Mouse (Mus musculus): ENCODE measurements at regions not wholly inside any gene's neighbourhood (a gene's known extent, or its start where the extent isn't known, plus 50 kb on each side); places are given as distances from the start of the nearest gene placed in this dataset.

DNA sequence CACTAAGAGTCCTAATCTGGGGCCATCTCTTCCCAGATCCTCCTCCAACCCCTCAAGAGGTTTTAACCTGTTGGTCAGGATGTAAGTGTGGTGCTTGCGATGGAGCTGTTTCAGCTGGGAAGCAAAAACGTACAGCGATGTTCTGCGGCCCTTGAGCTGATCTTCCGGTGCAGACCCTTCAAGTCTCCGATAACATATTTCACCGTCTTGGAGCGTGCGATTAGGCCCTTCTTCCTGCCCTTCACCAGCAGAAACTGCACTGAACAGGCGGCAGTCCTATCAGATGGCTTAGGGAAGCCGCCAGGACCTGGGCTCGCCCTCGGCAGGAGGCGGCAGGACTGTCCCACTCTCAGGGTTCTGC lies 90.1 kb upstream of the Vps8 start:
- Histone ChIP-seq H3K36me3 (ENCODE audit: control insufficient read depth, insufficient read depth, low read length) (no peaks in the 10 kb centered on the region), H3K4me3 (ENCODE audit: insufficient read depth, low read depth, low read length) (peak overlapping the region; percentile 86), H3K4me1 (ENCODE audit: control insufficient read depth, insufficient read depth, low read length) (peaks cover 6% of the 10 kb centered on the region), H3K27ac (ENCODE audit: insufficient read depth, low read depth, low read length) (peak overlapping the region; percentile 90), H3K27me3 (replicated peaks; ENCODE audit: control insufficient read depth, insufficient read depth, low read length) (no peaks in the 10 kb centered on the region)
- TF ChIP-seq CTCF (conservative IDR thresholded peaks at IDR 0.05; ENCODE audit: insufficient read depth, insufficient read length, low read depth, low read length) (no peak), POLR2A (IDR thresholded peaks at IDR 0.05; ENCODE audit: low read depth, low read length) (no peak)
- WGBS: under 1% methylated on average over 14 of the region's 14 CpGs
- DNase-seq: no peak

DNA sequence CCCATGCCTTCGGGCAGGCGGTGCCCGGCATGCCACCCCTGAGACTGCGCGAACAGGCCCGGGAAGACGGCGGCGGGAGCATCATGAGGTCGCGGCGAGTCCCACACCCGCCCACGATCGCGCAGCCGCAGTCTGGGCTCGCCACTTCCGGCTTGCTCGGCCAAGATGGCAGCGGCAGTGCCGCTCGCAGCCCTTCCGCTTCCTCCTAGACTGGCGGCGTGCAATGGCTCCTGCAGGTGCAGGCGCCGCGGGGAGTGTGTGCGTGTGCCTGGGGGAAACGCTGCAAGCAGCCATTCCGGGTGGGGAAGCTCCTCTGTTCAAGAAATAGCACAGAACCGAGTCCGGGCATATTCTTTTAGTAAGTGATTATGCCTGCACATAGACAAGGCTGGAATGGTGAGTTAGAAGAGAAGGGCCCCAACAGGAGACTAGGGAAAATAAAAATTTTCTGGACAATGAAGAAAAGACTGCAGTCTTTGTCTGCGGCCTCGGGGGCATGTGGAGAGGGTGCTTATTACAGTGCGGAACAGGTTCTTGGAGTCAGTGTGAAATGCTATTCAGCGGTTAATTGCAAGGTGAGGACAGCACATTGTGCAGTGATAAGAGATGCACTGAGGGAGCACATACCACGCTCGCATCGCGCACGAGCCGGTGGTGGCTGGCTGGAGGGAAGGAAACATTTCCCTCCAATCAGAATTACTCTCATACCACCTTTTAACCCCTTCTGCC lies 89.5 kb upstream of the Vps8 start:
- no peaks in the 10 kb centered on the region for H3K36me3 ChIP-seq (ENCODE audit: control insufficient read depth, insufficient read depth, low read length)
- peak; percentile 93 for DNase-seq
- peak overlapping the region; percentile 86 for H3K4me3 ChIP-seq (ENCODE audit: insufficient read depth, low read depth, low read length)
- peaks cover 6% of the 10 kb centered on the region for H3K4me1 ChIP-seq (ENCODE audit: control insufficient read depth, insufficient read depth, low read length)
- TF ChIP-seq POLR2A (IDR thresholded peaks at IDR 0.05; ENCODE audit: low read depth, low read length) (peak; percentile 87), CTCF (conservative IDR thresholded peaks at IDR 0.05; ENCODE audit: insufficient read depth, insufficient read length, low read depth, low read length) (no peak)
- WGBS: 2% methylated on average over 44 of the region's 44 CpGs
- peak overlapping the region; percentile 90 for H3K27ac ChIP-seq (ENCODE audit: insufficient read depth, low read depth, low read length)
- no peaks in the 10 kb centered on the region for H3K27me3 ChIP-seq (replicated peaks; ENCODE audit: control insufficient read depth, insufficient read depth, low read length)

DNA sequence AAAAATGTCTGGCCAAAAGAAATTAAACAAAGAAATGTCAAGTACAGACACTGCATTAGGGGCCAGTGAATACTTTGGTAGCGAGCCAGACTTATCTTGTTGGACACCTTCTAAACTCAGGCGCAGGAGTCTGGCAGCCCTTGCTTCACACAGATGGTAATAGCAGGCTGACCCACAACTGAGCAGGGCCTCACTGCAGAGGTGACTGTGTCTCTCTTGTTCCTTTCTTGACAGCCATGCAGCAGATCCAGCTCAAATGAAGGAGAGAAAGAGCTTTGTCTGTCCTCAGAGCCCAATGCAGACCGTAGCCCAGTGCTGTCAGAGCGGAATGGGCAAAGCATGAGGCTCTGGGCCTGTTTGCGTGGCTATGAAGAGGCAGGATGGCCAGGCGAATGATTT lies 83.9 kb upstream of the Vps8 start:
- TF ChIP-seq CTCF (conservative IDR thresholded peaks at IDR 0.05; ENCODE audit: insufficient read depth, insufficient read length, low read depth, low read length) (no peak), POLR2A (IDR thresholded peaks at IDR 0.05; ENCODE audit: low read depth, low read length) (no peak)
- Histone ChIP-seq H3K4me1 (ENCODE audit: control insufficient read depth, insufficient read depth, low read length) (no peaks in the 10 kb centered on the region), H3K27me3 (replicated peaks; ENCODE audit: control insufficient read depth, insufficient read depth, low read length) (no peaks in the 10 kb centered on the region), H3K4me3 (ENCODE audit: insufficient read depth, low read depth, low read length) (no peak overlapping the region), H3K27ac (ENCODE audit: insufficient read depth, low read depth, low read length) (no peak overlapping the region), H3K36me3 (ENCODE audit: control insufficient read depth, insufficient read depth, low read length) (no peaks in the 10 kb centered on the region)
- no peak for DNase-seq
- 86% methylated on average over 6 of the region's 6 CpGs for whole genome bisulfite sequencing

DNA sequence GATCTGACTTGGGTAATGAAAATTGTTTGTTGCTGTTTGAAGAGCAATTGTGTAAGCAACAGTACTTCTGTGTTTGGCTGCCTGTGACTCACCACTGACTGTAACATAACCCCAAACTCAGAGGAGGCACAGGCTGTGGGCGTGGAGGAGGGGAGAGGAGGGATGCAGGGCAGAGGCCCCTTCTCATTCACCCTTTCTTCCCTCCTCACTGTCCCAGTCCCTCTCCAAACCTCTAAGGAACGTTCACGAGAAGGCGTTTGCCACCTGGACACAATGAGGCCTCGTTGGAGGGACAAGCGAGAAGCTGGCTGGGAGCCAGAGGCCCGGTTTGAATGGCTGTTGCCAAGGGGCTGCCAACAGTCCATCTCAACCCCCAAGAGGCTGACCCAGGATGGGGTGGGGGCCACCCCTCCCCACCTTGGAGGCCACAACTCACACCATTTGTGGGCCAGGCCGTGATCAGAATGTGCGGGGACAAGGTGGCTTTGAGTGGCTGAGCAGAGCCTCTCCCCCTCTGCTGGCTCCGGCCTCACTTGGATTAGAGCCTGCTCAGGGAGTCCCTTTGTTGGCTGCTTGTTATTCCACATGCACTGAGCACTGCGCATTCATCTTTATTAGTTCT lies 83.3 kb upstream of the Vps8 start:
- WGBS: 43% methylated on average over 11 of the region's 11 CpGs
- H3K27me3 ChIP-seq (replicated peaks; ENCODE audit: control insufficient read depth, insufficient read depth, low read length): no peaks in the 10 kb centered on the region
- no peak overlapping the region for H3K27ac ChIP-seq (ENCODE audit: insufficient read depth, low read depth, low read length)
- H3K4me1 ChIP-seq (ENCODE audit: control insufficient read depth, insufficient read depth, low read length): no peaks in the 10 kb centered on the region
- peak; percentile 5 for DNase-seq
- TF ChIP-seq POLR2A (IDR thresholded peaks at IDR 0.05; ENCODE audit: low read depth, low read length) (no peak), CTCF (conservative IDR thresholded peaks at IDR 0.05; ENCODE audit: insufficient read depth, insufficient read length, low read depth, low read length) (no peak)
- no peak overlapping the region for H3K4me3 ChIP-seq (ENCODE audit: insufficient read depth, low read depth, low read length)
- no peaks in the 10 kb centered on the region for H3K36me3 ChIP-seq (ENCODE audit: control insufficient read depth, insufficient read depth, low read length)

DNA sequence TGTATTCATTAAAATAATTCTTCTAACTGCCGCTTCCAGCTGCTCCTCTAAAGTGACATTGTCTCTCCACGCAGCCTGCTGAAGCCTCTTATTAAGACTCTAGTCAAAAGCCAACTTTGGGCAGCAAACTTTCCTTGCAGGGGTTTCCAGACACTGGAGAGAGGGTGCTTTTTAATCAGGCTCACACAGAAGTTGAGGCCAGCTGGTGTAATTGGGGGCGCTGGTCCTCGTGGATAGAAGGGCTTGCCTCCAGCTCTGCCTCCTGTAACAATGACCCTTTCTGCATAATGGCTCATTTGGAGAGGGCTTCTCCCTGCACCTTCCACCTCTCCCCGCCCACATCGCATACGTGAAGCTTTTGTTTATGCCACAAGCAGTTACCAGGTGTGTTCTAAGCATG lies 82.8 kb upstream of the Vps8 start:
- Histone ChIP-seq H3K4me3 (ENCODE audit: insufficient read depth, low read depth, low read length) (no peak overlapping the region), H3K27me3 (replicated peaks; ENCODE audit: control insufficient read depth, insufficient read depth, low read length) (no peaks in the 10 kb centered on the region), H3K27ac (ENCODE audit: insufficient read depth, low read depth, low read length) (no peak overlapping the region), H3K36me3 (ENCODE audit: control insufficient read depth, insufficient read depth, low read length) (no peaks in the 10 kb centered on the region), H3K4me1 (ENCODE audit: control insufficient read depth, insufficient read depth, low read length) (no peaks in the 10 kb centered on the region)
- no peak for TF ChIP-seq POLR2A (IDR thresholded peaks at IDR 0.05; ENCODE audit: low read depth, low read length)
- TF ChIP-seq CTCF (conservative IDR thresholded peaks at IDR 0.05; ENCODE audit: insufficient read depth, insufficient read length, low read depth, low read length): no peak
- 76% methylated on average over 7 of the region's 7 CpGs for WGBS
- DNase-seq: no peak

DNA sequence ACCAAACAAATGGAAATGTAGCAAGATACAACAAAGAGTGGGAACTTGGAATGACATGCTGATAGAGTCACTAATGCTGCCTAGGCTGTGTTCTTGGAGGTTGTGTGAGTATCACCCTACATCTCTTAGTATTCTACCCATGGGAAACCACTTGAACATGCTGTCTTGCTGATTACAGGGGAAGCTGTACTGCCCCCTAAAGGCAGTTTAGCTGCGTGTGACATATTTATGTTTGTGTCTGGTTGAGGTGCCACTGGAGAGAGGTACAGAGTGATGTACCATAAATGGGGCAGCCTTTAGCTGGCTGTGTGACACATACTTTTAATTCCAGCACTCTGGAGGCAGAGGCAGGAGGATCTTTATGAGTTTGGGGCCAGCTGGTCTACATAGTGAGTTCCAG lies 73.0 kb upstream of the Vps8 start:
- Histone ChIP-seq H3K36me3 (ENCODE audit: control insufficient read depth, insufficient read depth, low read length) (no peaks in the 10 kb centered on the region), H3K27ac (ENCODE audit: insufficient read depth, low read depth, low read length) (no peak overlapping the region), H3K4me1 (ENCODE audit: control insufficient read depth, insufficient read depth, low read length) (no peaks in the 10 kb centered on the region), H3K4me3 (ENCODE audit: insufficient read depth, low read depth, low read length) (no peak overlapping the region), H3K27me3 (replicated peaks; ENCODE audit: control insufficient read depth, insufficient read depth, low read length) (no peaks in the 10 kb centered on the region)
- 75% methylated on average over 1 of the region's 1 CpGs for WGBS
- 0 out of 2 replicates have a peak, but pooled peaks have one; percentile 4 for TF ChIP-seq CTCF (conservative IDR thresholded peaks at IDR 0.05; ENCODE audit: insufficient read depth, insufficient read length, low read depth, low read length)
- no peak for TF ChIP-seq POLR2A (IDR thresholded peaks at IDR 0.05; ENCODE audit: low read depth, low read length)
- DNase-seq: no peak

DNA sequence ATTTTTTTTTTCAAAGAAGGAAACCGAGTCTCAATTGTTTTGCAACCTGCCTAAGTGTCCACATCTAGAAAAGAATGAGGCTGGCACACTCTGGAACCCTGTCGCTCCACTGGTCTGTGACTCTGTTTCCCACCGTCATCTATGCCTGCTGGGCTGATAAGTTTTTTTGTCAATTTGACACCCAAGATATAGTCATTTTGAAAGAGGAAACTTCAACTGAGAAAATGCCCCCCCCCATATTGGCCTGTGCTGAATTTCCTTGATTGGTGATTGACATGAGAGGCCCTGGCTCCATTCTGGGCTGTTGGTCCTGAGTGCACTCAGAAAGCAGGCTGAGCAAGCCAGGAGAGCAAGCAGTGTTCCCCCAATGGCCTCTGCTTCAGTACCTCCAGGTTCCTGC lies 71.6 kb upstream of the Vps8 start:
- no peak for DNase-seq
- Histone ChIP-seq H3K27me3 (replicated peaks; ENCODE audit: control insufficient read depth, insufficient read depth, low read length) (no peaks in the 10 kb centered on the region), H3K27ac (ENCODE audit: insufficient read depth, low read depth, low read length) (no peak overlapping the region), H3K4me1 (ENCODE audit: control insufficient read depth, insufficient read depth, low read length) (no peaks in the 10 kb centered on the region), H3K4me3 (ENCODE audit: insufficient read depth, low read depth, low read length) (no peak overlapping the region), H3K36me3 (ENCODE audit: control insufficient read depth, insufficient read depth, low read length) (no peaks in the 10 kb centered on the region)
- no peak for TF ChIP-seq POLR2A (IDR thresholded peaks at IDR 0.05; ENCODE audit: low read depth, low read length)
- no peak for TF ChIP-seq CTCF (conservative IDR thresholded peaks at IDR 0.05; ENCODE audit: insufficient read depth, insufficient read length, low read depth, low read length)
- 74% methylated on average over 3 of the region's 3 CpGs for WGBS
